Mouse (Mus musculus) MEL (cell line): ENCODE measurements around the gene Batf3. TPM values are rescaled to one million over a fixed set of nuclear protein-coding genes. Genes with fewer than 3 reads are reported as not detected.

Experiments used
- DNase-seq: peaks from one replicate; pipeline ENCODE4 v3.0.0; 2011; ENCODE audit warnings: low read depth, low spot score
- H3K27ac ChIP-seq: 2 replicates; pipeline ENCODE4 v1.5.1; 2012; ENCODE audit warnings: low read depth, mild to moderate bottlenecking, control low read depth, low read length, moderate library complexity; ENCODE audit not compliant: control insufficient read depth
- H3K27me3 ChIP-seq, 2 experiments: fragments of 150-350 bp in 1 of 2; sonication (generic) in 1 of 2; 2 replicates each; pipeline ENCODE4 v1.6.1; 2012; ENCODE audit warnings: low read length in 2 of 2, mild to moderate bottlenecking in 2 of 2, improper control_type of control experiment in 1 of 2, moderate library complexity in 1 of 2; ENCODE audit not compliant: insufficient read depth in 2 of 2, control insufficient read depth in 1 of 2
- H3K36me3 ChIP-seq, 2 experiments: 2 replicates each; pipeline ENCODE4 v1.6.1; 2012 to 2014; ENCODE audit warnings: low read length in 2 of 2, improper control_type of control experiment in 1 of 2, inconsistent platforms in 1 of 2, mild to moderate bottlenecking in 1 of 2; ENCODE audit not compliant: insufficient read depth in 2 of 2, control insufficient read depth in 1 of 2
- H3K4me1 ChIP-seq, 2 experiments: fragments of 150-350 bp in 1 of 2; sonication (generic) in 1 of 2; 2 replicates each; pipeline ENCODE4 v1.6.1; 2012; ENCODE audit warnings: low read length in 2 of 2, improper control_type of control experiment in 1 of 2, mild to moderate bottlenecking in 1 of 2; ENCODE audit not compliant: insufficient read depth in 2 of 2, control insufficient read depth in 1 of 2
- H3K4me3 ChIP-seq, 2 experiments: fragments of 150-350 bp in 1 of 2; sonication (generic) in 1 of 2; 2 replicates each; pipeline ENCODE4 v1.5.1; 2012; ENCODE audit warnings: low read depth in 2 of 2, low read length in 2 of 2, mild to moderate bottlenecking in 2 of 2, moderate library complexity in 2 of 2, control low read depth in 1 of 2, improper control_type of control experiment in 1 of 2; ENCODE audit not compliant: control insufficient read depth in 1 of 2, insufficient read depth in 1 of 2
- H3K79me2 ChIP-seq: 2 replicates; pipeline ENCODE4 v1.6.1; 2012; ENCODE audit warnings: mild to moderate bottlenecking, low read length, moderate library complexity; ENCODE audit not compliant: control insufficient read depth, poor library complexity, insufficient read depth
- H3K9ac ChIP-seq: 2 replicates; pipeline ENCODE4 v1.6.1; 2012; ENCODE audit warnings: low read depth, mild to moderate bottlenecking, control low read depth, low read length, moderate library complexity; ENCODE audit not compliant: control insufficient read depth, poor library complexity, severe bottlenecking
- H3K9me3 ChIP-seq: fragments of 150-350 bp; sonication (generic); replicated peaks from 2 replicates; pipeline ENCODE4 v1.6.1; 2012; ENCODE audit warnings: mild to moderate bottlenecking, low read length, improper control_type of control experiment, moderate library complexity; ENCODE audit not compliant: insufficient read depth
- CHD2 ChIP-seq: IDR thresholded peaks from 2 replicates; pipeline ENCODE4 v1.6.1; 2011; ENCODE audit warnings: low read length, improper control_type of control experiment
- CTCF ChIP-seq, 3 experiments: IDR thresholded peaks in 2 of 3; conservative IDR thresholded peaks in 1 of 3; 2 replicates each; pipeline ENCODE4 v1.5.1; 2011 to 2012; ENCODE audit warnings: low read length in 3 of 3, low read depth in 2 of 3, mild to moderate bottlenecking in 2 of 3, improper control_type of control experiment in 1 of 3, inconsistent platforms in 1 of 3, mixed read lengths in 1 of 3, moderate library complexity in 1 of 3; ENCODE audit not compliant: control insufficient read depth in 1 of 3, insufficient read depth in 1 of 3, poor library complexity in 1 of 3, severe bottlenecking in 1 of 3
- E2F4 ChIP-seq: IDR thresholded peaks from 2 replicates; pipeline ENCODE4 v1.6.1; 2011; ENCODE audit warnings: low read depth, low read length, improper control_type of control experiment, borderline replicate concordance
- GATA1 ChIP-seq: IDR thresholded peaks from 2 replicates; pipeline ENCODE4 v1.6.1; 2011; ENCODE audit warnings: low read depth, low read length, improper control_type of control experiment
- JUND ChIP-seq: IDR thresholded peaks from 2 replicates; pipeline ENCODE4 v1.6.1; 2011; ENCODE audit warnings: low read depth, mild to moderate bottlenecking, improper control_type of control experiment, low read length
- KAT2A ChIP-seq: conservative IDR thresholded peaks from 2 replicates; pipeline ENCODE4 v1.6.1; 2012; ENCODE audit warnings: low read depth, low read length, improper control_type of control experiment, inconsistent platforms
- MAZ ChIP-seq: IDR thresholded peaks from 2 replicates; pipeline ENCODE4 v1.6.1; 2012; ENCODE audit warnings: low read depth, mild to moderate bottlenecking, inconsistent platforms, low read length, improper control_type of control experiment
- MXI1 ChIP-seq: IDR thresholded peaks from 2 replicates; pipeline ENCODE4 v1.6.1; 2011; ENCODE audit warnings: mild to moderate bottlenecking, low read depth, low read length, improper control_type of control experiment
- MYB ChIP-seq: IDR thresholded peaks from 2 replicates; pipeline ENCODE4 v1.6.1; 2011; ENCODE audit warnings: mild to moderate bottlenecking, low read depth, low read length, improper control_type of control experiment
- NELFE ChIP-seq: IDR thresholded peaks from 2 replicates; pipeline ENCODE4 v1.6.1; 2011; ENCODE audit warnings: low read depth, low read length, improper control_type of control experiment
- POLR2AphosphoS5 ChIP-seq: IDR thresholded peaks from 2 replicates; pipeline ENCODE4 v1.6.1; 2012; ENCODE audit warnings: low read depth, borderline replicate concordance, mild to moderate bottlenecking, inconsistent platforms, low read length, moderate library complexity, mixed read lengths
- RAD21 ChIP-seq: IDR thresholded peaks from 2 replicates; pipeline ENCODE4 v1.6.1; 2011; ENCODE audit warnings: mild to moderate bottlenecking, low read depth, low read length, improper control_type of control experiment
- RCOR1 ChIP-seq: IDR thresholded peaks from 2 replicates; pipeline ENCODE4 v1.6.1; 2012; ENCODE audit warnings: low read depth, mild to moderate bottlenecking, inconsistent platforms, low read length, improper control_type of control experiment
- SIN3A ChIP-seq: IDR thresholded peaks from 2 replicates; pipeline ENCODE4 v1.6.1; 2012; ENCODE audit warnings: low read length, improper control_type of control experiment, inconsistent platforms
- SMC3 ChIP-seq: IDR thresholded peaks from 2 replicates; pipeline ENCODE4 v1.6.1; 2011; ENCODE audit warnings: low read depth, low read length, improper control_type of control experiment
- TBP ChIP-seq: IDR thresholded peaks from 2 replicates; pipeline ENCODE4 v1.8.0; 2011; ENCODE audit warnings: low read depth, low read length, improper control_type of control experiment
- USF1 ChIP-seq: IDR thresholded peaks from 2 replicates; pipeline ENCODE4 v1.6.1; 2014; ENCODE audit warnings: low read depth, mild to moderate bottlenecking, inconsistent platforms, low read length, improper control_type of control experiment, moderate library complexity
- USF2 ChIP-seq, 2 experiments: IDR thresholded peaks; 2 replicates each; pipeline ENCODE4 v1.6.1; 2011 to 2012; ENCODE audit warnings: improper control_type of control experiment in 2 of 2, low read length in 2 of 2, borderline replicate concordance in 1 of 2, inconsistent platforms in 1 of 2, low read depth in 1 of 2, mild to moderate bottlenecking in 1 of 2; ENCODE audit not compliant: insufficient read depth in 1 of 2
- ZC3H11A ChIP-seq: IDR thresholded peaks from 2 replicates; pipeline ENCODE4 v1.6.1; 2012; ENCODE audit warnings: low read depth, mild to moderate bottlenecking, inconsistent platforms, low read length, improper control_type of control experiment
- ZKSCAN1 ChIP-seq: IDR thresholded peaks from 2 replicates; pipeline ENCODE4 v1.6.1; 2012; ENCODE audit warnings: low read depth, mild to moderate bottlenecking, inconsistent platforms, low read length, improper control_type of control experiment, moderate library complexity
- ZMIZ1 ChIP-seq: IDR thresholded peaks from 2 replicates; pipeline ENCODE4 v1.6.1; 2012; ENCODE audit warnings: low read depth, mild to moderate bottlenecking, inconsistent platforms, low read length, improper control_type of control experiment, moderate library complexity
- ZNF384 ChIP-seq: IDR thresholded peaks from 2 replicates; pipeline ENCODE4 v1.6.1; 2012; ENCODE audit warnings: low read depth, mild to moderate bottlenecking, inconsistent platforms, low read length, improper control_type of control experiment
- polyA plus RNA-seq, 2 experiments: library from polyadenylated mRNA; stranded (reverse) in 1 of 2; unstranded in 1 of 2; fragments of >175 nt in 1 of 2; fragments of >200 nt in 1 of 2; gene quantifications; 2 replicates each; pipeline versions ENCODE4 v1.2.1 to v1.2.4; 2012; ENCODE audit warnings: low replicate concordance in 2 of 2, low read depth in 1 of 2; ENCODE audit not compliant: insufficient read length in 2 of 2, insufficient read depth in 1 of 2, missing spikeins in 1 of 2
- total RNA-seq: library from RNA; depleted of rRNA; stranded (reverse); fragments of 300-350 nt; gene quantifications from 2 replicates; pipeline ENCODE4 v1.2.3, GENCODE M21; 2012

Batf3 gene
- total and polyA plus RNA-seq, 3 experiments: 1.5 to 2.4 TPM; not detected in 1

- 0 out of 2 replicates have a peak, but pooled peaks have one; percentile 31 for TF ChIP-seq JUND
- TF ChIP-seq SMC3: peak; percentile 48
- peak; percentile 94 for TF ChIP-seq SIN3A
- TF ChIP-seq POLR2AphosphoS5: no peak
Measured at GRCm38 (mm10) chr1:191054870-191055532, 42.6 kb upstream of the Batf3 start (continued).

GRCm38 (mm10) chr1:191055533-191055873, 42.1 kb upstream of the Batf3 start:
- Histone ChIP-seq H3K79me2 (no peaks in the 10 kb centered on the region), H3K9me3 (no peaks in the 10 kb centered on the region), H3K36me3 (peaks cover 0 to 18% of the 10 kb centered on the region in 2 experiments; a peak in 2 of 4 replicates), H3K9ac (peak overlapping the region; percentile 2; the same call in 1 of the 2 replicates), H3K27ac (peak overlapping the region; percentile 96), H3K4me1 (peaks cover 13% of the 10 kb centered on the region in 2 experiments), H3K27me3 (no peaks in the 10 kb centered on the region), H3K4me3 (no peak overlapping the region)
- DNase-seq: no peak
- TF ChIP-seq RAD21: peak; percentile 24
- no peak for TF ChIP-seq MAZ
- TF ChIP-seq USF2 (IDR thresholded peaks at IDR 0.05; ENCODE audit: borderline replicate concordance in 1 of 2, insufficient read depth in 1 of 2, low read depth in 1 of 2, low read length in 2 of 2): no peak
- no peak for TF ChIP-seq RCOR1
- TF ChIP-seq ZC3H11A: no peak
- TF ChIP-seq KAT2A: no peak; the same call in 1 of the 2 replicates
- TF ChIP-seq MXI1: no peak
- no peak for TF ChIP-seq ZNF384
- no peak for TF ChIP-seq SIN3A
- no peak for TF ChIP-seq E2F4
- peak in 2 of 3 experiments; percentile 37 to 57; a peak in 4 of 6 replicates for TF ChIP-seq CTCF (IDR thresholded peaks at IDR 0.05 in 2 of 3, conservative IDR thresholded peaks at IDR 0.05 in 1 of 3; ENCODE audit: control insufficient read depth in 1 of 3, insufficient read depth in 1 of 3, low read depth in 2 of 3, low read length in 3 of 3, poor library complexity in 1 of 3, severe bottlenecking in 1 of 3)
- no peak for TF ChIP-seq ZKSCAN1
- TF ChIP-seq SMC3: peak; percentile 62
- TF ChIP-seq, all 39 proteins: peak for 3

- Histone ChIP-seq H3K4me1 (peaks cover 13 to 22% of the 10 kb centered on the region in 2 experiments), H3K36me3 (peaks cover 0 to 25% of the 10 kb centered on the region in 2 experiments; a peak in 2 of 4 replicates), H3K9ac (no peak overlapping the region)
- DNase-seq: peak; percentile 77
- TF ChIP-seq SMC3: peak; percentile 65
- no peak for TF ChIP-seq KAT2A
- TF ChIP-seq NELFE: no peak
- TF ChIP-seq MYB: no peak
- no peak for TF ChIP-seq CHD2
- 0 out of 2 replicates have a peak, but pooled peaks have one; percentile 33 for TF ChIP-seq SIN3A
- TF ChIP-seq CTCF (IDR thresholded peaks at IDR 0.05 in 2 of 3, conservative IDR thresholded peaks at IDR 0.05 in 1 of 3; ENCODE audit: control insufficient read depth in 1 of 3, insufficient read depth in 1 of 3, low read depth in 2 of 3, low read length in 3 of 3, poor library complexity in 1 of 3, severe bottlenecking in 1 of 3): peak in 2 of 3 experiments; percentile 25 to 68; a peak in 3 of 6 replicates
- TF ChIP-seq ZMIZ1: no peak
- no peak for TF ChIP-seq USF1
- no peak for TF ChIP-seq TBP
- TF ChIP-seq RAD21: peak; percentile 43
- 0 out of 2 replicates have a peak, but pooled peaks have one; percentile 13 for TF ChIP-seq GATA1
- TF ChIP-seq, all 39 proteins: peak for 5
- H3K4me3 ChIP-seq: no peak overlapping the region
- peaks cover 2% of the 10 kb centered on the region for H3K79me2 ChIP-seq
- no peak overlapping the region for H3K27ac ChIP-seq
- no peaks in the 10 kb centered on the region for H3K9me3 ChIP-seq
- H3K27me3 ChIP-seq: no peaks in the 10 kb centered on the region
Measured at GRCm38 (mm10) chr1:191057461-191057860, 40.2 kb upstream of the Batf3 start.
